Mouse (Mus musculus): Measurements from ENCODE around the gene Eloa.
"Not testable (repeated sequence)": the region's sequence is repeated elsewhere in the genome, so short reads cannot be mapped to it uniquely, and the experiment has no call there.

Gene Eloa

DNA sequence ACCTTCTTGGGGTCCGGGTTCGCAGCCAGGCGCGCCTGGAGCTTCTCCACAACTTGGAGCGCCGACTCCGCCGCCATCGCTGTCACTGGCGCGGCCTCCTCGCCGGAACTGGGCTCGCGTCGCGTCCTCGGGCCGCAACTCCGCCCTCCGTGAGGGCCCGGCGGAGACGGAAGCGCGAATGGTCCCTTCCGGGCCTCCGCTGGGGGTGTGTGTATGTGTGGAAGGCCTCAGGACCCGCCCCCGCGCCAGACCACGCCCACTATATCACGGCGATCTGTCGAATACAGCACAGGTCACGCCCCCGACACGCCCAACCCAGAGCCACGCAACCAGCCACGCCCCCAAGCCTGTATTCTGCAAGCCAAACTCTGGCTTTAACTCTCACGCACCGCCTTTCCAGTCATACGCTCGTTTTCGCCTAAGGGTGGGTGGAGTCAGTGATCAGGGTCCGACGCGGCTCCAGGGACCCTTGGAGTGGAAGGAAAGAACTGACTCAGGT lies at the start of gene Eloa:
Gene Eloa, minus strand, starts transcription at position 215 of the 499 bp plus-strand sequence.
- DNase-seq (ENCODE audit: low read depth, low spot score), result peak; percentile 99

DNA sequence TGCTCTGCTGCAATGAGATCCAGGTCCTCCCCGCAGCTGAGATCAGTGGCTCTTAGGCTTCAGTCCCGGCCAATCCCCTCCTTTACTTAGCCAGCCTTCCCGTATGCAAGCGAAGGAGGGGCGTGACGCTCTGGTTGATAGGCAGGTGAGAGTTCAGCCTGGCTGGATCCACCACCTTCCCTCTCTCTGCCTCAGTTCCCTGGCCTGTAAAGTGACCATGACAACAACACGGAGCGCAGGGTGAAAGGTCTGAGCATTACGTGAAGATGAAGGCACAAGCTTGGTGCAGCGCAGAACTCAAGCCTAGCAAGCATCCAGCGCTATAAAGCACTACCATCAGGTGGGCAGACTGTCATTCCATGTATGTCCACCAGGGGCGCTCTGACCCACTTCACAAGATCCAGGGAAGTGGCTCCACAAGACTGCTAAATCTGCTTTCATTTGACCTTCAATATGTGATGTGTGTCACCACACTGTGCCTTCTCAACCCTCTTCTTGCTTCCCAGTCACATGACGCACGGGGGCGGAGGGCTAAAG lies 49.7 kb upstream of the Eloa start:
- peak; percentile 80 for DNase-seq (ENCODE audit: low read depth, low spot score)

DNA sequence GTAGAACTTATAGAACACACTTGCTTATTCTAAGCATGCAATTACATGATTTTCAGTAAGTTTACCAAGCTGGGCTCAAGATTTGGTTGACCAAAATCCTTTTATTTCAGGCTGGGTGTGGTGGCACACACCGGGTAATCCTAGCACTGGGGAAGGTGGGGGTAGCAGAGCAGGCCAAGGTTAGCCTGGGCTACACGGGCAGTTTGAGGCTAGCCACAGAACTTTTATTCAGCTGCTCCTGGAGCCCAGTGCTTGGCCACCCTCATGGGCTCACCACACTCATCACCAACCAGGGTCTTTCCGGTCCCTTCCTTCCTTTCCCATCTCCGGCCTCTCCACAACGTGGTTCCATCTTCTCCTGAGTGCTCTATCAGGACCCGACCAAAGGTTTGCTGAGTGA lies 49.0 kb upstream of the Eloa start:
- DNase-seq (ENCODE audit: low read depth, low spot score), result no peak

DNA sequence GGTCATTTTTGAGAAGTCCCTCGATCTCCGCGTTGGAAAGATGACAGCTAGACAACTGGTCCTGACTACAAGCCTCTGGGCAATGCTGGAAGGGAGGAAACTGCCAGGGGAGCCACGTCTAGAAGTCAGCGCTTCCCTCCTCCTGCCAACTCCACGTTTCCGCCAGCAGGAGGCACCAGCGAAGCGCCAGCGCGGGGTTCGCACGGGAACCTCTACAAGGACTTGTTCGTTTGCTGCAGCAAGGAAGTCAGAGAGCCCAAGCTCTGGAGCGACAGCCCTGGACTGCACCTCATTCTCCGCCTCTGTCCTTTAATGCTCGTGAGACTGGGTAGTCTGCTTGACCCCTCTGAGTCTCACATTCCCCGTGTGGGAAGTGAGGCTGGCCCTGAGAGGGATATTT lies 48.4 kb upstream of the Eloa start:
- DNase-seq (ENCODE audit: low read depth, low spot score), result peak; percentile 87

DNA sequence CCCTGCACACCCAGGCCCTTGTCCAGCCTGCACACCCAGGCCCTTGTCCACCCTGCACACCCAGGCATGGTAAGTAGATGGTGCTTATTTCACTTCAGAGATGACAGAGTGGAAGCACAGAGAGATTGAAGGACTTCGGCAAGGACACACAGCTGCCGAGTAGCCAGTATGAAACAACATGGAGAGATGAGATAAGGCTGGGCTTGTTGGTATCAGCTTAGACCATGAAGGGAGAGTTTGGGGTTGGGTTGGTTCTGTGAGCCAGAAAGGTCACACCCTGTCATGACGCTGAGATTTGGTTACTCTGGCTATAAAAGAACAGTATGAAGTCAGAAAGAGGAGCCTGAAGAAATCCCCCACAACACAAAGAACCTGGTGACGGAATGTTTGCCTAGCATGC lies 47.8 kb upstream of the Eloa start:
- no peak for DNase-seq (ENCODE audit: low read depth, low spot score)

DNA sequence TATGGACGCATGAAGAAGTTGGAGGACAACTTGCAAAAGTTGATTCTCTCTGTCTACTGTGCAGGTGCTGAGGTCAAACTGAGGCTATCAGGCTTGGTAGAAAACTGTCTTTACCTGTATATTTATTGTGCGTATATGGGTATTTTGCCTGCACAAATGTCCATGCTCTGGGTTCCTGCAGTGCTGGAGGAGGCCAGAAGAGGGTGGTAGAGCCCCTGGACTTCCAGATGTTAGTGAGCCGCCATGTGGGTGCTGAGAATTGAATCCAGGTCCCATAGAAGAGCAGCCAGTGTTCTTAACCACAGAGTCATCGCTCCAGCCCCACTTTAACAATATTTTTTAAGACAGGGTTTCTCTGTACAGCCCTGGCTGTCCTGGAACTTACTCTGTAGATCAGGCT lies 41.6 kb upstream of the Eloa start:
- no peak for DNase-seq (ENCODE audit: low read depth, low spot score)

DNA sequence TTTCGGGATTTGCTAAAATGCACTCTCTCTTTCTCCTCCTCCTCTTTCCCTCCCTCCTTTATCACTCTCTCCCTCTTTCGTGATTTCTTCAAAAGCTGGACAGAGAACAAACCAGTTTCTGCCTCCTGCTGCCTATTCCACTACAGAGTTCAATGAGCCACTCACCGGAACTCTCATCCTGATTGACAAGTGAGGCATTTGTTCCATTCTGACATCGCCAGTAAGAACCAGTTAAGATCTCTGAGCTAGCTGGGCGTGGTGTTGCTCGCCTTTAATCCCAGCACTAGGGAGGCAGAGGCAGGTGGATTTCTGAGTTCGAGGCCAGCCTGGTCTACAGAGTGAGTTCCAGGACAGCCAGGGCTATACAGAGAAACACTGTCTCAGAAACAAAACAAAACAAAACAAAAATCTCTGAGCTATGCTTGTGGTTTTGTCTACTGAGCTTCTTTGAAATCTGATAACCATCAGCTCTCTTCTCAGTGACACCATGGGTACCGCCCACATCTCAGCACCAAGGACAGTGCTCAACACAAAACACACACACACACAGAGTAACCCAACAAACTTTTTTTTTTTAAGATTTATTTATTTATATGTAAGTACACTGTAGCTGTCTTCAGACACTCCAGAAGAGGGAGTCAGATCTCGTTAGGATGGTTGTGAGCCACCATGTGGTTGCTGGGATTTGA lies 38.4 kb upstream of the Eloa start:
- DNase-seq (ENCODE audit: low read depth, low spot score), result not testable (repeated sequence)

DNA sequence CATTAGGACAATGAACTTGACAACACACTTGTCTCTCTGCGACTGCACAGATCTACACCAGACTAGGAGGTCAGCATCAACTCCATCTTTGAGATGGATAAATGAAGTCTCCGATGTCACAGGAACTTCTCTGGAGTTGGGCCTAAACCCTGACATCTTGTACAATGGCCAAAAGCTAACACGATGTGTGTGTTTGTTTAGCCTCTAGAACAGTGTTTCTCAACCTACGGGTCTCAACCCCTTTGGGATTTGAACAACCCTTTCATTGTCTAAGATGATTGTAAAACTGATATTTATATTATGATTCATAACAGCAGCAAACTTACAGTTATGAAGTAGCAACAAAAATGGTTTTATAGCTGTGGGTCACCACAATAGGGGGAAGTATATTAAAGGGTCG lies 36.4 kb upstream of the Eloa start:
- DNase-seq (ENCODE audit: low read depth, low spot score), result no peak

DNA sequence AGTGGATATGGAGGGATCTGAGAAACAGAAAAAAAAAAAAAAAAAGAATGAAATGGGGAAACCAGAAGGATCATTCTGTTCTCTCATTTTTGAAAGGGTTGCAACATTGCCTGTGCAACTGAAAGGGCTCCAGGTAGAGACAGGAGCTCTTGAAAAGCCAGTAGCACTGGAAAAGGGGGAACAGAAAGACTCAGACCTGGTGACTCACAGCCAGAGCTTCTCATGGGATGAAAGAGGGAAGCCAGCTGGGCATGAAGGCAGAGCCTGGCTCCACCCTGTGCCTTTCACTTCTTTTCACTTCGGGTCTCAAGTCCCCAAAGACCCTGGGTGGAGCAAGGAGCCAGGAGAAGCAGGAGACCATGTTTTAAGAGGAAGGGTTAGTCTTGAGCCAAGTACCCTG lies 34.5 kb upstream of the Eloa start:
- DNase-seq (ENCODE audit: low read depth, low spot score), result no peak

DNA sequence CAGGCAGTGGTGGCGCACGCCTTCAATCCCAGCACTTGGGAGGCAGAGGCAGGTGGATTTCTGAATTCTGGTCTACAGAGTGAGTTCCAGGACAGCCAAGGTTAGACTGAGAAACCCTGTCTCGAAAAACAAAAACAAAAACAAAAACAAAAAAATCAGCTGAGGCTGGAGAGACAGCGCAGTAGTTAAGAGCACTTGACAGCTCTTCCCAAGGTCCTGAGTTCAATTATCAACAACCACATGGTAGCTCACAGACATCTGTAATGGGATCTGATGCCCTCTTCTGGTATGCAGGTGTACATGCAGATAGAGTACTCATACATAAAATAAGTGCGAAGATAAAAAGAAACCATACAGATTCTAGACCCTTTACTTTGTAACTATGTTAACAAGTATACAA lies 32.3 kb upstream of the Eloa start:
- DNase-seq (ENCODE audit: low read depth, low spot score), result no peak

DNA sequence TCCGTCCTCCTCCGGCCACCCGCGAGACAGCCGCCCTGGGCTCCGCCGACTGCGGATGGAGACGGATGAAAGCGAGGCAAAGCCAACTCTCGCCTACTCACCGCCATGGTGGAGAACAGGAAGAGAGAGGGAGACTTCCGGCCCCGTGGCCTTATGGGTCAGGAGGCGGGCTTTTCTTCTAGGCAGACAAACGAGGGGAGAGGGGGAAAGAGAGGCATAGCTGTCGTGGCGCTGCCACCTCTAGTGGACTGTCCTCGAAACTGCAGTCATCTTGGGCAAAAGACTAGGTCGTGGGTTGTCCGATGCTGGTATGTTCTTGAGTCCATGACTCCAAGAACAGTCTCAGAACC lies 31.7 kb upstream of the Eloa start, which contains the start of gene Rpl11:
Gene Rpl11, minus strand, starts transcription at position 182 of the 350 bp plus-strand sequence.
- peak; percentile 98 for DNase-seq (ENCODE audit: low read depth, low spot score)

DNA sequence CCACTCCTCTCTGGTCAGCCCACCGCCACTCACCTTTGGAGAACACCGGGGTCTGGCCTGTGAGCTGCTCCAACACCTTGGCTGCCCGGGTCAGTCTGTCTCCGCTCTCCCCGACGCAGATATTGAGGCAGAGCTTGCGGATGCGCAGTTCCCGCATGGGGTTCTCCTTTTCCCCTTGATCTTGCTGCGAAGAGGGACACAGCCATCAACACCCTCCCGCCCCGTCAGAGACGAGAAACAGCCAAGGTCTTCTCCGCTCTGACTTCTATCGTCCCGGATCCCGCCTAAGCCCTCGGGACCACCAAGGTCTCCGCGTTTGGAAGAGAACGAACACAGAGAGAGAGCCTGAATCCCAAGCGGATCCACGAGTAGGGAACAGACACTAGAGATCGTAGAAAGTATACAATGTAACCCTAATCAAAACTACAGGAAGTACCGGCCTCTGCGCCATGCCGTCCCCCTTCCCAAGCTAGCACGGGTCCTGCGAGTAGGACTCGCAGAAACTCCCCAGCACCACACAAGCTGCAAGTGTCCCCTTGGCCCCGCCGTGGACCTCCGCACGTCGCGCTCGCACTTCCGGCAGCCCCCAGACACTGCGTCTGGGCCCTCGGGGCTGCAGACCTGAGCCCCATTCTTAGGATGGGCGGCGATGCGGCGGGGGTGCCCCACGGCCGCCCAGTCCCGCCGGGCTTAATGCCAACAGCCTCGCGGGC lies 31.1 kb upstream of the Eloa start:
- no peak for DNase-seq (ENCODE audit: low read depth, low spot score)

DNA sequence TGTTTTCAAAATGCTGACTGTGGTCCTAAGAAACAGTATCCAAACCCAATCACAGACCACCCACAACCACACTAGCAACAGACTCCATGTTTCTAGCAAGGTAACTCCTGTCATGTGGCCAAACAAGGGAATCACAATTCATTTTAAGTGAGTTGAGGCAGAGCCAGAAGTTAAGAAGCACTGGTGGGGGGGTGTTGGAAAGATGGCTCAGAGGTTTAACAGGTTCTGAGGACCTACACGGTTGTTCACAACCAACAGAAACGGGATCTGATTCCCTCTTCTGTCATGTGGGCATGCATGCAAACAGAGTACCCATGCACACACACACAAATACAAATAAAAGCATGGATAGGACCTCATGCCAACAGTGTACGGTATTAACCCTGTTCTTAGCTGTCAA lies 30.5 kb upstream of the Eloa start:
- no peak for DNase-seq (ENCODE audit: low read depth, low spot score)

DNA sequence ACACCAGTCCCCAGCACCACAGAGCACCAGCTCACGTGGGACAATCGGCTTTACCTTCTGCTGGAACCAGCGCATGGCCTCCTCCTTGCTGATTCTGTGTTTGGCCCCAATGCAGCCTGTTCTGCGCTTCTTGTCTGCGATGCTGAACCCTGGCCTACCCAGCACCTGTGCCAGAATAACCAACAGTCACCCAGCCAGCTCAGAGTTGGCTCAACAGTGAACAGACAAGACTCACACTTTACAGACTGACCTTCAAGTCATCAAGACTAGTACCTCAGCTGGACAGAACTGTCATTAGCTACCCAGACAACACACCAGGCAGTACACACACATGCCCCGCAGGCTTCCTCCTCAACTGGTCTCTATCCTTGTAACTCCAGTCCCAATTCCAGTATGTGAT lies 28.7 kb upstream of the Eloa start:
- DNase-seq (ENCODE audit: low read depth, low spot score), result no peak

DNA sequence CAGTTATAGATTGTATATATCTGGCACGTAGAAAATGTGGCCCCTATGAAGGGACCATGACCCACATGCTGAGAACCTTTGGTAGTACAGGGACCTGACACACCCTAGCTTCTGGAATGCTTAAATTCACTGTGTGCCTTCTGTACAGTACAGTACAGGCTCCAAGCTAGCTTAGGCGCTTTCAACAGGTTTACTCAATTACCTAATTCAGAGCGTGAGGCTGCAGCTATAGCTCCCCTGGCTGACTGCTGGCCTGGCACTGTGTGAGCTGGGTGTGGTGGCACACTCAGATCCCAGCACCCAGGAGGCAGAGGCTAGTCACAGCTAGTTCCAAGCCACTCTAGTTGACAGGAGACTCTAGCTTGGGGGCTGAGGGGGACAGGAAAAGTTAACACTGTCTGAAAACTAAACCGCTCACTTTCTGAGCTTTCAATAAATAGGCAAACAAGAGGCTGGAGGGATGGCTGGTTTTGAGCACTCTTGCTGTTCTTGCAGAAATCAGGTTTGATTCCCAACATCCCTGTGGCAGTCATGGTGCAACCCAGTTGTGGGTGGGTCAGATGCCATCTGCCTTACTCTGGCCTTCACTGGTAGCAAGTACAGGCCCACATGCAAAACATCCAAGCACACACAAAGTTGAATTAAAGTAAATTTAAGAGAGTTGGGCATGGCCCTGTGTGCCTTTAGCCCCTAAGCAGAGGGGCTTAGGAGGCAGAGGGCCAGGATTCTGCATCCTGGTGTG lies 26.9 kb upstream of the Eloa start:
- DNase-seq (ENCODE audit: low read depth, low spot score), result no peak

DNA sequence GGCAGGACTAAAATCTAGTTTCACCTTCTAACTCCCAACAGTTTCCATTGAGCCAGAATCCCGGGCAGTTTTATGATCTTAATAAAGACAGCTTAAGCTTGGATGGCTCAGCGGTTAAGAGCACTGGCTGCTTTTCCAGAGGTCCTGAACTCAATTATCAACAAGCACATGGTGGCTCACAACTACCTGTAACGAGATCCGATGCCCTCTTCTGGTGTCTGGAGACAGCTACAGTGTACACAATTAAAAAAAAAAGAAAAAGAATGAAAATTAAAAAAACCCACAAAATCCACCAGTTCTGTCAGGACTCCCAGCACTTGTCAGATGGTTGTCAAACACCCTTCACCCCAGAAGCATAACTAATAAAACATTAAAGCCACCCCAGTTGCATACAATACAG lies 26.1 kb upstream of the Eloa start:
- no peak for DNase-seq (ENCODE audit: low read depth, low spot score)

DNA sequence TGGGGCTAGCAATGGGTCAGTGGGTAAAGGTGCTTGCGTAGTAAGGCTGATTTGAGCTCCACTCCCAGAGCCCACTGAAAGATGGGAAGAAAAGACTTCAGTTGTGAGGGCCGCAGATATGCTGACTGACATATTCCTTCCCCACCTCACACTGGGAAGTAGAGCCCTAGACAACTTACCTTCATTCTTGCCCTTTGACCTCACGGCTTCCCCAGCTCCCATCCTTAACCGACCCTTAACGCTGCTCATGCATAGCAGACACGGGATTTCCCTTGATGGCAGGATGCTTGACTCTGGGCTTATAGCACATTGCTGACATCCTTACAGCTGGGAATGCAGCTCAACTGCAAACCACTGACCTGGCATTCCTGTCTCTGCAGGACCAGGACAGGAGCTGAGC lies 25.3 kb upstream of the Eloa start:
- no peak for DNase-seq (ENCODE audit: low read depth, low spot score)

DNA sequence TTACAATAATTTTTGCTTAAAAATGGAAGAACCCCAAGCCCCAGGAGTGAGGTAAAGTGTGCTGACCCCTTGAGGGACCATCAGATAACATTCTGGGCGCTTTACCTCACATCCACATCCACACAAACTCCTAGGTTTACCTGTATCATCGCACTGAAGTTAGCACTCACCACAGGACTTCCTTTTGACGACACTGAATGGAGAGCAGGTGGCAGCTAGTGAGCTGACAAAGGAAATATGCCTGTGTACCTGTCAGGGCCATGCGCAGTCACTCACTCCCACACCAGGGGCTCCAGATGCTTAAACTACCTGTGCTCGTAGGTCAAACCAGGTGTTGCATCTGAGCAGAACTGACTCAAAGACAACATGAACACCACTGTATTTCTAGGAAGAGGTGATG lies 23.5 kb upstream of the Eloa start:
- DNase-seq (ENCODE audit: low read depth, low spot score), result no peak

DNA sequence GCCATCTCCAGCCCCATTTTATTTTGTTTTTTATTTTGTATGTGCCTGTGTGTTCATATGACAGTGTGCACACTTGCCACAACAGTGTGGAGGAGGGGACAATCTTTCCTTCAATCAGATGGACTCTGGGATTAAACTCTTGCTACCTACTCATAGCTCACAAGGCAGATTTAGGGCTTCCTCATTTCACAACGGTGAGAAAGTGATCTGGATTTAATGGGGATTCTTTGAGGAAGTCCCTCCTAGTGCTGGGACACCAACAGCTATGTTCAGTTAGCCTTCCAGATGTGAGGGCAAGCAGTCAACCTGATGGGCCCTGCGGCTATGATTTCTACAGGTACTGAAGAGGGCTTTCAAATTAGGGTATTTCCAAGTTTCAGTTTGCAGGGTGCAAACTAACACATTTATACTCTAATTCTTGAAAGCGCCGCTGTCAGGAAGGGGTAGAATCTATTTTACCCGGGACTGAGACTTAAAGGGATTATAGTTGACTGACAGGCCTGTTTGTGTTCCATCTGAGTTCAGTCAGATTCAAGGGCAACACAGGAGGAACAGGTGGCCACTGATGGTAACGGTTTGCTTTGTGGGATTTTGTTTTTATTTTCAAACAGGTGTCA lies 22.3 kb upstream of the Eloa start:
- no peak for DNase-seq (ENCODE audit: low read depth, low spot score)

DNA sequence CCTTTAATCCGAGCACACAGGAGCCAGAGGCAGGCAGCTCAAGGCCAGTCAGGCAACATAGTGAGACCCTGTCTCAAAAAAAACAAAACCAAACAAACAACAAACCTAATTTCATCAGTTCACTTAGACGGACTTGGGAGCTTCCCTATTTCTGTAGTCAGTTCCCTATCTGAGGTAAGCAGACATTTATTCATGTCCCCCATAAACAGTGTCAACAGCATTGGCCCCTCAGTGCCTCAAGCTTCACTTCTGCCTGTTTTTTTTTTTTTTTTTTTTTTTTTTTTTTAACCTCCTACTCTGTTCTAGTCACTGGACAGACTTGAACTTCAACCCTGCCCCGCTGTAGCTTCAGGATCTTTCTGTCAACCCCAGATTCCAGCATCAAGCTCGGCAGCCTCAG lies 13.5 kb upstream of the Eloa start:
- DNase-seq (ENCODE audit: low read depth, low spot score), result no peak

DNA sequence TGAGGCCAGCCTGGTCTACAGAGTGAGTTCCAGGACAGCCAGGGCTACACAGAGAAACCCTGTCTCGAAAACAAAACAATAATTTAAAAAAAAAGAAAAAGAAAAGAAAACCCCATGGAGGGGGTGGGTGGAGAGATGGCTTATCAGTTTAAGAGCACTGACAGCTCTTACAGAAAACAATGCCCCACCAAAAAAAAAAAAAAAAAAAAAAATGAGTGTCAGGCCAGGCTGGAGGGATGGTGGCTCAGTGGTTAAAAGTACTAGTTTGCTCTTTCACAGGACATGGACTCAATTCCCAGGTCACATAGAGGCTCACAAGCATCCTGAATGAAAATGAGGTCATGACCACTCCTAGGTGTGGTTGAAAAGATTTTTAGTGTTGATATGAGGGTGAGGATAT lies 11.7 kb upstream of the Eloa start:
- no peak for DNase-seq (ENCODE audit: low read depth, low spot score)
